Mouse (Mus musculus): Measurements from ENCODE around the gene BC053393. TPM values are rescaled to one million over a fixed set of nuclear protein-coding genes. Genes with fewer than 3 reads are reported as not detected.

BC053393 gene
- not detected in 2 replicates for polyA plus RNA-seq (2015; fragmentation: Nextera tagmentation; extraction: Ambion mirVana)

DNA sequence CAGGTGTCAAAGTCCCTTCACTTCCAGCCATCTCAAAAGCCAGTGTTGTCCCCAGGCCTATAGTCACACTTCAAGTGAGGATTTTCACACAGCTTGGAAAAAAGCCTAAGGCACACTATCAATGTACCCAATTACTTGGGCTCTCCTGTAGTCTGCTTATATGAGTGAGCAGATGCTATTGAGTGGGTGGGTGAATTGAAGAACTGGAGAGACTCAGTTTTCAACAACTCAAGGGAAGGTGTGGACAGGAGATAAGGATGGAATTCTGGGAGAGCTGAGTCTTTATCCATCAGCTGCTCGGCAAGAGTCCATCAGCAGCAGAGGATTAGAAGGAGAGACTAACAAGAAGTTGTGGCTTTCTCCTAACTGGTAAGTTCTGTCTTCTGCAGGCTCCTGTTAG lies at the start of gene BC053393:
TSS of gene BC053393 (plus strand) at position 210 of the 400 bp plus-strand sequence.
- 100% methylated on average over 1 of the region's 1 CpGs for WGBS

DNA sequence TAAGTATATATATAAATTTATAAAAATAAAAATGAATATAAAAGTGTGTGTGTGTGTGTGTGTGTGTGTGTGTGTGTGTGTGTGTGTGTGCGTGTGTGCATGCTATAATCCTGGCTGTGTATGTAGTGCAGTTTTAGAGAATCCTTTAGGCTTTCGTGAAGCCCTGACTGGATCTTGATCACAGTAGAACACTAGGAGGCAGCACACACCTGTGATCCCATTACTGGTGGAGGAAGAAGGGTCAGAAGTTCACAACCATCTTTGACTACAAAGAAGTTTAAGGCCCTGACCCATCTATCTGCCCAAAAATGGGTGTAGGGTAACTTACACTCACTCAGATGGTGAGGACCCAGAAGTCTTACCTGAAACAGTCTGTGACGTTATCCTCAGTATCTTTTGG lies 48.6 kb upstream of the BC053393 start:
- no peak overlapping the region for H3K4me3 ChIP-seq (ENCODE audit: low read length)
- H3K27ac ChIP-seq (ENCODE audit: low read depth, low read length): no peak overlapping the region
- H3K9ac ChIP-seq (ENCODE audit: low read depth, low read length): no peak overlapping the region
- no peak for ATAC-seq
- WGBS: 91% methylated on average over 3 of the region's 3 CpGs
- H3K4me2 ChIP-seq (ENCODE audit: low read length): no peak overlapping the region
- H3K9me3 ChIP-seq (ENCODE audit: control insufficient read depth, low read length): no peaks in the 10 kb centered on the region
- no peaks in the 10 kb centered on the region for H3K36me3 ChIP-seq (ENCODE audit: control insufficient read depth, insufficient read depth, low read length)
- no peaks in the 10 kb centered on the region for H3K4me1 ChIP-seq (ENCODE audit: control insufficient read depth, insufficient read depth, low read depth, low read length)
- H3K27me3 ChIP-seq (replicated peaks; ENCODE audit: control insufficient read depth, insufficient read depth, low read length): no peaks in the 10 kb centered on the region

More for the DNA sequence above, at the start of gene BC053393:
- Histone ChIP-seq H3K27me3 (replicated peaks; ENCODE audit: control insufficient read depth, insufficient read depth, low read length) (no peaks in the 10 kb centered on the region), H3K9me3 (ENCODE audit: control insufficient read depth, low read length) (no peaks in the 10 kb centered on the region), H3K4me1 (ENCODE audit: control insufficient read depth, insufficient read depth, low read depth, low read length) (no peaks in the 10 kb centered on the region), H3K36me3 (ENCODE audit: control insufficient read depth, insufficient read depth, low read length) (no peaks in the 10 kb centered on the region), H3K4me2 (ENCODE audit: low read length) (no peak within 1 kb of the TSS), H3K4me3 (ENCODE audit: low read length) (no peak within 1 kb of the TSS), H3K9ac (ENCODE audit: low read depth, low read length) (no peak within 1 kb of the TSS), H3K27ac (ENCODE audit: low read depth, low read length) (no peak within 1 kb of the TSS)
- no peak for ATAC-seq

DNA sequence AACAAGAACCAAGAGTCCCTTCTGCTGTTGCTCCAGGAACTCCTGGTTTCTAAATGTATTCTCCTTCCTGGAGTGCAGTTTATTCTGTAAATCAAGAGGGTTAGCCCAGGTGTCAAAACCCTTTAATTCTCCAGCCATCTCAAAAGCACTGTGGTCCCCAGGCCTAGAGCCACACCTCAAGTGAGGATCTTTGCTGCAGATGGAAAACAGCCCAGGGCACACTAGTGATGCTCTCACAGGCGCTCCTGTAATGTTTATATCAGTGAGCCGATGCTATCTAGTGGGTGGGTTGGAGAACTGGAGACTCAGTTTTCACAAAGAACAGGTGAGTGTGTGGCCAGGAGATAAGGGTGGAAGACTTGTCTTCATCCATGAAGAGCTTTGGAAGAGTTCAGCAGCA lies 47.4 kb upstream of the BC053393 start, which contains the start of gene Gm12169:
TSS of gene Gm12169 (plus strand) at position 301 of the 400 bp plus-strand sequence.
- no peaks in the 10 kb centered on the region for H3K9me3 ChIP-seq (ENCODE audit: control insufficient read depth, low read length)
- no peaks in the 10 kb centered on the region for H3K27me3 ChIP-seq (replicated peaks; ENCODE audit: control insufficient read depth, insufficient read depth, low read length)
- H3K4me2 ChIP-seq (ENCODE audit: low read length): no peak within 1 kb of the TSS
- H3K4me1 ChIP-seq (ENCODE audit: control insufficient read depth, insufficient read depth, low read depth, low read length): no peaks in the 10 kb centered on the region
- no peaks in the 10 kb centered on the region for H3K36me3 ChIP-seq (ENCODE audit: control insufficient read depth, insufficient read depth, low read length)
- no peak within 1 kb of the TSS for H3K9ac ChIP-seq (ENCODE audit: low read depth, low read length)
- no peak within 1 kb of the TSS for H3K27ac ChIP-seq (ENCODE audit: low read depth, low read length)
- ATAC-seq: no peak
- no peak within 1 kb of the TSS for H3K4me3 ChIP-seq (ENCODE audit: low read length)
- 98% methylated on average over 2 of the region's 2 CpGs for WGBS

DNA sequence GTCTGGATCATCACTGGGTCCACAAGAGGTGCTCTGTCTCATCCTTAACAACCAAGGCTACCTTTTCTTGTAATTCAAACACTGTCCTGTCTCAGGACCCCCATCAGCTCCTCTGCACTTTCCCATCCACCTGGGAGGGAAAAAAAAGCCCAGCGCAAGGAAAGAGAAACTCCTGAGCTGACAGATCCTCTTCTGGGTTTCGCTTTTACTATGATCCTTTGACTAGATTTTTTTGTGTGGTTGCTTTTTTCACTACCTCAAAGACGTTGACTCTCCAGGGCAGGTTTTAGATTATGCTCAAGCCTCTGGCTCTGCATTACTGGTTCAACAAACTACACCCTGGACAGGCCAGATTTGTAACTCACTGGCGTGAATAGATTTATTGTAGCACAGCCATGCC lies 41.2 kb upstream of the BC053393 start:
- WGBS: 82% methylated on average over 4 of the region's 4 CpGs
- no peaks in the 10 kb centered on the region for H3K9me3 ChIP-seq (ENCODE audit: control insufficient read depth, low read length)
- no peak overlapping the region for H3K9ac ChIP-seq (ENCODE audit: low read depth, low read length)
- no peak overlapping the region for H3K27ac ChIP-seq (ENCODE audit: low read depth, low read length)
- no peak overlapping the region for H3K4me2 ChIP-seq (ENCODE audit: low read length)
- no peaks in the 10 kb centered on the region for H3K27me3 ChIP-seq (replicated peaks; ENCODE audit: control insufficient read depth, insufficient read depth, low read length)
- no peaks in the 10 kb centered on the region for H3K36me3 ChIP-seq (ENCODE audit: control insufficient read depth, insufficient read depth, low read length)
- no peak overlapping the region for H3K4me3 ChIP-seq (ENCODE audit: low read length)
- no peak for ATAC-seq
- H3K4me1 ChIP-seq (ENCODE audit: control insufficient read depth, insufficient read depth, low read depth, low read length): no peaks in the 10 kb centered on the region

DNA sequence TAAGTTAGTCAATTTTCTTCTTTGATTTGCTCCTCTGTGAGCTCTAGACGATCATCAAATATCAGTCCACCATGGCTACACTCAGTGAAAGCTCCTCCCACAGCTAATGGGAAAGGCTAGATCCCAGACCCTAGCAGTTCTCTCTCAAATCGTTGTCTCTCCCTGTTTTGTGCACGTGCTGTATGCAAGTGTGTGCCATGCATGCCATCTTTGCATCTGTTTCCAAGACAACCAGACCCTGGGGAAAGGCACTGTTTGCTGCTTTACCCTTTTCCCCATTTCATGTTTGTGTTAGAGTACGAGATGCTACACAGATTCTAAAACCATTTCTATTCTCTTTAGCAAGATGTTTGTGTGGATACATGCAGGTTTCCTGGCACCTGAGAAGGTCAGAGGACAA lies 34.4 kb upstream of the BC053393 start:
- Histone ChIP-seq H3K4me1 (ENCODE audit: control insufficient read depth, insufficient read depth, low read depth, low read length) (no peaks in the 10 kb centered on the region), H3K27ac (ENCODE audit: low read depth, low read length) (no peak overlapping the region), H3K9ac (ENCODE audit: low read depth, low read length) (no peak overlapping the region), H3K36me3 (ENCODE audit: control insufficient read depth, insufficient read depth, low read length) (no peaks in the 10 kb centered on the region), H3K4me2 (ENCODE audit: low read length) (no peak overlapping the region), H3K27me3 (replicated peaks; ENCODE audit: control insufficient read depth, insufficient read depth, low read length) (no peaks in the 10 kb centered on the region), H3K9me3 (ENCODE audit: control insufficient read depth, low read length) (no peaks in the 10 kb centered on the region), H3K4me3 (ENCODE audit: low read length) (no peak overlapping the region)
- 49% methylated on average over 4 of the region's 4 CpGs for WGBS
- ATAC-seq: no peak

DNA sequence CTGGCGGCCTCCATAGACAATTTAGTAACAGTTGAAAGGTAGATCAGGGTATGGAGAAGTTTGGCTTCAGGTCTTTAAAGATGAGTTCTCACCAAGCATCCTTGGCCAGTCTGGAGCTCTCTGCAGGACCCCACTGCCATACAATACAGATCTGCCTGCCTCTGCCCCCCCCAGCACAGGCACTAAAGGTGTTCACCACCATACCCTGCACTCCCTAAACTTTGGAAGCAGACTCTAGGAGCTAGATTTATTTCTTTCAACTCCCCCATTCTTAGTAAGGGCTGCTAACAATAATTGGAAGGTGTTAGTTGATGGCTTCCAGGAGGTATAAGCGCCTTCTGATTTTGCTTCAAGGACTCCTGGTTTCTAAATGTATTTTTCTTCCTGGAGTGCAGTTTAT lies 27.8 kb upstream of the BC053393 start:
- H3K9ac ChIP-seq (ENCODE audit: low read depth, low read length): no peak overlapping the region

DNA sequence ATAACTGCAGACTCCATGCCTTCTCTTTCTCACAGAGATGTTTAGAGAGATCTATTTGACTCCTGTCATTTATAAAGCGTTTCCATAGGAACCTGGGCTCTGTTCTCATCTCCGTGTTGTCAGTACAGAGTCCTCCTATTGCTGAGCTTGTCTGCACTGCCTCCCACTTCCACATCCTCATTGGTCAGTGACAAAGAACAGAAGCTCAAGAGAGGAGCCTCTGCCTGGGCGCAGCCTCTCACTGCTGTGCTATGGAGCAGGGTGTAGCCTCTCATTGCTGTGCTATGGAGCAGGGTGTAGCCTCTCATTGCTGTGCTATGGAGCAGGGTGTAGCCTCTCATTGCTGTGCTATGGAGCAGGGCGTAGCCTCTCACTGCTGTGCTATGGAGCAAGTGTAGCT lies 21.6 kb upstream of the BC053393 start:
- WGBS: 77% methylated on average over 4 of the region's 4 CpGs
- no peaks in the 10 kb centered on the region for H3K36me3 ChIP-seq (ENCODE audit: control insufficient read depth, insufficient read depth, low read length)
- no peaks in the 10 kb centered on the region for H3K9me3 ChIP-seq (ENCODE audit: control insufficient read depth, low read length)
- ATAC-seq: no peak
- H3K4me1 ChIP-seq (ENCODE audit: control insufficient read depth, insufficient read depth, low read depth, low read length): no peaks in the 10 kb centered on the region
- H3K9ac ChIP-seq (ENCODE audit: low read depth, low read length): no peak overlapping the region
- no peaks in the 10 kb centered on the region for H3K27me3 ChIP-seq (replicated peaks; ENCODE audit: control insufficient read depth, insufficient read depth, low read length)
- no peak overlapping the region for H3K27ac ChIP-seq (ENCODE audit: low read depth, low read length)
- no peak overlapping the region for H3K4me2 ChIP-seq (ENCODE audit: low read length)
- no peak overlapping the region for H3K4me3 ChIP-seq (ENCODE audit: low read length)

More for the DNA sequence above, 27.8 kb upstream of the BC053393 start:
- Histone ChIP-seq H3K4me2 (ENCODE audit: low read length) (no peak overlapping the region), H3K4me3 (ENCODE audit: low read length) (no peak overlapping the region), H3K27ac (ENCODE audit: low read depth, low read length) (no peak overlapping the region), H3K27me3 (replicated peaks; ENCODE audit: control insufficient read depth, insufficient read depth, low read length) (no peaks in the 10 kb centered on the region), H3K9me3 (ENCODE audit: control insufficient read depth, low read length) (no peaks in the 10 kb centered on the region), H3K4me1 (ENCODE audit: control insufficient read depth, insufficient read depth, low read depth, low read length) (no peaks in the 10 kb centered on the region), H3K36me3 (ENCODE audit: control insufficient read depth, insufficient read depth, low read length) (no peaks in the 10 kb centered on the region)
- WGBS: 95% methylated on average over 2 of the region's 2 CpGs
- ATAC-seq: no peak

DNA sequence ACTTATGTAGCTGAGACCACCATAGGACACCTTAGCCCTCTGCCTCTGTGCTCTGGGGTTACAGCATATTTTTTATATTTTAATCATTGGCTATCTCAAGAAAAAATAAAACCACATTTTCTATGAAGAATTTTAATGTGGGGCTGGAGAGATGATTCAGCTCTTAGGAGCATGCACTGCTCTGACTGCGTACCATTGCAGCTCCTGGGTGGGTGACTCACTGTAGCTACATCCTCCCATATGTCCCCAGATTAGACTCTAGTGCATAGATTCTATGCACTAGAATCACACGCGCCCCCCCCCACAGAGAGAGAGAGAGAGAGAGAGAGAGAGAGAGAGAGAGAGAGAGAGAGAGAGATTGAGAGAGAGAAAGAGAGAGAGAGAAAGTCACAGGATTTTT lies 18.6 kb upstream of the BC053393 start:
- Histone ChIP-seq H3K9ac (ENCODE audit: low read depth, low read length) (no peak overlapping the region), H3K27ac (ENCODE audit: low read depth, low read length) (no peak overlapping the region), H3K36me3 (ENCODE audit: control insufficient read depth, insufficient read depth, low read length) (no peaks in the 10 kb centered on the region), H3K9me3 (ENCODE audit: control insufficient read depth, low read length) (no peaks in the 10 kb centered on the region), H3K4me3 (ENCODE audit: low read length) (no peak overlapping the region), H3K4me2 (ENCODE audit: low read length) (no peak overlapping the region), H3K27me3 (replicated peaks; ENCODE audit: control insufficient read depth, insufficient read depth, low read length) (no peaks in the 10 kb centered on the region), H3K4me1 (ENCODE audit: control insufficient read depth, insufficient read depth, low read depth, low read length) (no peaks in the 10 kb centered on the region)
- 92% methylated on average over 3 of the region's 3 CpGs for WGBS
- ATAC-seq: no peak

DNA sequence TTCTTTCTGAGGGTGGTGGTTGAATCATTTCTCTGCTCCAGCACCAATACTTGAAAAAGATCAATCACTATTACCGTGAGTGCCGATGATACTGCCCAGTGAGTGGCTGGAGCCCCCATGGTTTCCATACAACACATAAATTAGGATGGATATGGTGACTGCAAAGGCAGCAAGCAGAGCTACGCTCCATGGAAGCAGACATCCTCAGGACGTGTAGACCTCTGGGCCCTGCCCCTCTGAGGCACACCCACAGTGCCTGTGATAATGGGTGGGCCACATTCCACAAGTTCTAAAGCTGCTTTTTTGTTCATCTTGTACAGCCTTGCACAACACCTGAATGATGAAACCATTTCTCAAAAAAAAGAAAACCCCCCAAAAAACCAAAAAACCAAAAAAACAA lies 10.2 kb upstream of the BC053393 start:
- H3K4me2 ChIP-seq (ENCODE audit: low read length): no peak overlapping the region
- WGBS: 78% methylated on average over 4 of the region's 4 CpGs
- no peak for ATAC-seq
- no peak overlapping the region for H3K9ac ChIP-seq (ENCODE audit: low read depth, low read length)
- H3K4me3 ChIP-seq (ENCODE audit: low read length): no peak overlapping the region
- no peaks in the 10 kb centered on the region for H3K4me1 ChIP-seq (ENCODE audit: control insufficient read depth, insufficient read depth, low read depth, low read length)
- no peaks in the 10 kb centered on the region for H3K27me3 ChIP-seq (replicated peaks; ENCODE audit: control insufficient read depth, insufficient read depth, low read length)
- no peaks in the 10 kb centered on the region for H3K36me3 ChIP-seq (ENCODE audit: control insufficient read depth, insufficient read depth, low read length)
- no peaks in the 10 kb centered on the region for H3K9me3 ChIP-seq (ENCODE audit: control insufficient read depth, low read length)
- no peak overlapping the region for H3K27ac ChIP-seq (ENCODE audit: low read depth, low read length)

DNA sequence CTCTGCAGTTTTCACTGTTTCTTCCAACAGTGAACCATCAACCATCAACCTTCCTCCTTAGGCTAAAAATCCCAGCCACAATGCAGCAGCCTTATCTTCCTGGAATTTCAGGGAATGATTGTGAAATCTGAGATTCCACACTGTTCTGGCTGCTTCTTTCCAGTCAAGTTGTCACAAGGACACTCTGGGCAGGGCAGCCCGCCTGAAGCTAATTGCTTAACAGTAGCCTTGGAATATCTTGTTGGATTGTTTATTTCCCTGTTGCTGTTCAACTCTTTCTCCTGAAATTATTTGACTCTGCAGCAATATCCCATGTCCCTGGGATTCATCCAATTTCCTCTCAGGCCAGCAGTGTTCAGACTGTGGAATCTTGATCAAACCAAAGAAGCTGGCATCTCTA lies 6.7 kb upstream of the BC053393 start:
- Histone ChIP-seq H3K9ac (ENCODE audit: low read depth, low read length) (no peak overlapping the region), H3K27me3 (replicated peaks; ENCODE audit: control insufficient read depth, insufficient read depth, low read length) (no peaks in the 10 kb centered on the region), H3K9me3 (ENCODE audit: control insufficient read depth, low read length) (no peaks in the 10 kb centered on the region), H3K4me3 (ENCODE audit: low read length) (no peak overlapping the region), H3K27ac (ENCODE audit: low read depth, low read length) (no peak overlapping the region), H3K4me2 (ENCODE audit: low read length) (no peak overlapping the region), H3K4me1 (ENCODE audit: control insufficient read depth, insufficient read depth, low read depth, low read length) (no peaks in the 10 kb centered on the region), H3K36me3 (ENCODE audit: control insufficient read depth, insufficient read depth, low read length) (no peaks in the 10 kb centered on the region)
- 91% methylated on average over 1 of the region's 1 CpGs for WGBS
- ATAC-seq: no peak

All from hindbrain, embryonic 16.5 days (tissue).